Mouse (Mus musculus) lung, postnatal 36 days (tissue): ENCODE measurements around the gene Gdpd5.
A peak's percentile ranks its signal among the peaks of the same experiment; 100 is the strongest.

Experiments
- DNase-seq: peaks from one replicate; pipeline ENCODE4 v3.0.0; 2022; ENCODE audit warnings: mixed read lengths

Gdpd5 gene

DNA sequence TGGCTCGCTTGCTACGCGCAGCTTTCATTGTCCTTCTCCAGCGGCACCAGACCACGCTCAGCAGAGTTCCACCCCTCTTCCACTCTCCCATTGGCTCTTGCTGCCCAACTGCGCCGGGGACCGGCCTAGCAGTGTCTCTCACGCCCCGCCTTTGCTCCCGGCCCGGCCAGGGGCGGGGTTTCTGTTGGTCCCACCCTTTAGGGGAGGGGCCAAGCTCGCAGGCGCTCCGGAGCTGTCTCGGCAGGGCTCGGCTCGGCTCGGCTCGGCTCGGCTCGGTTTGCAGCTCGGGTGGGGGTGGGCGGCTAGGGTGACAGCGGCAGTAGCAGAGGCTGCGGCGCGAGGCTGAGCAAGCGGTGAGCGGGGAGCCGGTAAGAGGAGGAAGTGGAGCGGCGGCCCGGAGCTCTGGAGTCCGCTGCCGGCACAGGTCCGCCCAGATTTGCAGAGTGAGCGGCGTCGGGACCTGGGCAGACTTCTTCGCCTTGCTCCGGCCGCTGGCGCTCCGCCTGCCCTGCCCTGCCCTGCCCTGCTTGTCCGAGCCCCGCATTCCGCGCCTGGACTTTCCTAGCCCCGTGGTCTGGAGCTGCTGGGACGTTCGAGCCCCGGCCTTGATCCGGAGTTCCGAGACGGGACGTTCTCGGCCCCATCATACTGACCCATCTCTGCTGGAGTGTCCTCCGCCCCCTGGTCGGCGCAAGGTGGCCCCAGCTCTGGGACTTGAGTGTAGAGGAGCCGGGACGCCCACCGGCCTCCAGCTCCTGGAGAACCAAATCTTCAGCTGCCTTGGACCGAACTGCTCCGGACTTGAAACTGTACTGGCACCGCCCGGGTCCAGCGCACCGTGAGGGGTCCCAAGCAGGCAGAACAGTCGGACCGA is at the start of gene Gdpd5:
Gene Gdpd5, plus strand, starts transcription at position 201 of the 874 bp plus-strand sequence.
- peak; percentile 99 for DNase-seq

DNA sequence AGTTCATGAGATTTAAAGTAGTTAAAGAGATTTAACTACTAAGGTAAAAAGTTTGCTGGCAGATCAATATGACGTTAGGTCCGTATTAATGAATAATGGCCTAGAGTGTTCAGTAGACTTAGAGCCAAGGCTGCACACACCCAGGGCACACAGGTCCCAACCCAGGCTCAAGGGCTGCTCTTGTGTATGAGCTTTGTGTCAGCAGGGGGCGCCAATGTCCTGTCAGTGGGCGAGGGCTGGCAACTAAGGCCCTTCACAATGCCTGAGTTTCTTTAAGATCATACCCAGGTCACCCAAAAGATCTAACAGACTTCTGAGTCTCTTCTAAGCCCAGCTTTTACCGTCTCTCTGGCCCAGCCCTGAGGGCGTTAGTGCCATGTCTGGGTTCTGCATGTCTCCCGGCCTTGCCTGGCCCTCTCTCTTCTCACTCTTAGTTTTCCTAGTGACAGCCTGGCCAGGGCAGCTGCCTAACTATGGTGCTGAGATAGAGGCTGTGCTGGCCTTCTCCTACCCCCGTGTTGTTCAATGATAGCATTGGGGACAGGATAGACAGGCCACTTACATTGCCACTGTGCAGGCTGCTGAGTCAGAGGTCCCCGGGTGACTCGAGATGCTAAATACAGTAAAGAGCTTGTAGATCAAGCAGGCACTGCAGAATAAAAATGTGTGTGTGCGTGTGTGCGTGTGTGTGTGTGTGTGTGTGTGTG is 48.3 kb upstream of the Gdpd5 start:
- DNase-seq, result peak; percentile 94

GRCm38 (mm10) chr7:99340736-99341135 is 40.5 kb upstream of the Gdpd5 start:
- DNase-seq, result no peak

DNA sequence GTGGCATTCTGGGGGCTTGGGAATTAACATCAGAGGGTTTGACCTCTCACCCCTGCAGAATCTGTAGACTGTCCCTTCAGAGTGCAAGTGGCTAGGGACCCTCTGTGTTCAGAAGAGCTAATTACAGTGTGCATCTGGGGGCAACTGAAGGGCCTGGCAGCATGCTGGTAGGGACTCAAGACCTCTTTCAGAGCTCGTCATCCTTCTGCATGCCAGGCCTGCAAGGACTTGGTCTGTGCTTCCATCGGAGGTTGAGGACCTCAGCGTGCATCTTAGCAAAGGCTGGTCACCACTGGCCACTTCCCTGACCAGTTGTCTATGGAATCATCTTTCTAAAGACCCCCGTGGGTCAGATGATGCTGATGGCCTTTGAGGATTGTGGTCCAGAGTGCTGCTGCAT is 37.6 kb upstream of the Gdpd5 start:
- no peak for DNase-seq

DNA sequence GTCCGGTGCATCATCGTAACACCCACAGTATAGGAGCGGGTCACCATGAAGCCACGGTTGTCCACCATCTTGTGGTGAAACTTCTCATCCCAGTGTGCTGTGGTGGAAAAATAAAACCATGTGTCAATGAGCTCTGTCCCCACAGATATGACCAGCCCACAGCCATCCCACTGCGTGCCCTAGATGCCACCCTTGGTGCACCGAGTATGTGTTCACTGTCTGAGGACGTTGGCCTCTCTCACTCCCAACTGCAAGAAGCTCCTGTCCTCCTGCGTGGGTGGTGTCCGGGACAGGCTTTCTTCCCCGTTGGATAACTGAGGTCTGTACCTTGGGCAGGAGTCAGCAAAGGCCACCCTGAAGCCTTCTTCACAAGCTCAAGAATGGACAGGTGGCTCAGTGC is 33.9 kb upstream of the Gdpd5 start:
- DNase-seq, result no peak

- no peak for DNase-seq
These were observed 32.3 kb upstream of the Gdpd5 start for GRCm38 (mm10) chr7:99348883-99349282.

DNA sequence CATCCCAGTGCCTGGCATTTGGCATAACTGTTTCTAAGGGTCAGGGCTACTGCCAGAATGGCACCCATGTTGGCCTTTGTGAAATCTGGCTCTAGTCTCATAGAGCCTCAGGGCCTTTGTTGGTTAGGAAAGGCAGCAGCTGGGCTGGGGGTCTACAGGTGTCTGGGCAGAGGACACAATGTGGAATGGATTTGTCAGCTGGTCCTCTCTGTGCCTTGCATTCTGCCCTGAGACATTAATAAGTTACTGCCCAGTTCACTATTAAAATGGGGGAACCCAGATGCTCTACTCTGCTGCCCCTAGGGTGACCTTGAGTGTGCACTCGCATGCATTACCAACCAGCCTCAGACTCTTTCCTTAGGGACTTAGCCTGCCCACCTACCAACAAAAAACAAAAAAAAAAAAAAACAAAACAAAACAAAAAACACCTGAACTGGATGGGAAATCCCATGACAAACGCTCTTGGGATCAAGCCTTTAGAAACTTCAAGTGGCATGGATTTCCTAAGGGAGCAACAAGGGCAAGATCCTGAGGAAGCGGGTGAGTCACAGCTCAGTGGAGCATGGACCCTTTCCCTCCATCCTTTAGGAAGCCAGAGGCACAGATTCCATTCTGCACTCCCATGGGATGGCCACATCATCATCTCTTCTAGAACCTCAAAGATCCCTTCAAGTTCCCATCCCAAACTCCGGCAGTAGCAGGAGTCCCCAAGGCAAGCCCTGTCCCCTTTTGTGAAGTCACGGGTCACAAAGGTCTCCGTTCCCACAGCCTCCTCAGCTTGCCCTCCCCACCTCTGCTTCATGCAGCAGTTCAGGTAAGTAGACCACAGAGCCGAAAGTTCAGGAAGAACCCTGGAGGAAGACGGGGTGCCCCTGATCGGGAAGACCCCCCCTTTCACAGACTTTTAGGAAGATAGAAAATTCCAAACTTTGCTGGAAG is 31.2 kb upstream of the Gdpd5 start:
- DNase-seq, result no peak

DNA sequence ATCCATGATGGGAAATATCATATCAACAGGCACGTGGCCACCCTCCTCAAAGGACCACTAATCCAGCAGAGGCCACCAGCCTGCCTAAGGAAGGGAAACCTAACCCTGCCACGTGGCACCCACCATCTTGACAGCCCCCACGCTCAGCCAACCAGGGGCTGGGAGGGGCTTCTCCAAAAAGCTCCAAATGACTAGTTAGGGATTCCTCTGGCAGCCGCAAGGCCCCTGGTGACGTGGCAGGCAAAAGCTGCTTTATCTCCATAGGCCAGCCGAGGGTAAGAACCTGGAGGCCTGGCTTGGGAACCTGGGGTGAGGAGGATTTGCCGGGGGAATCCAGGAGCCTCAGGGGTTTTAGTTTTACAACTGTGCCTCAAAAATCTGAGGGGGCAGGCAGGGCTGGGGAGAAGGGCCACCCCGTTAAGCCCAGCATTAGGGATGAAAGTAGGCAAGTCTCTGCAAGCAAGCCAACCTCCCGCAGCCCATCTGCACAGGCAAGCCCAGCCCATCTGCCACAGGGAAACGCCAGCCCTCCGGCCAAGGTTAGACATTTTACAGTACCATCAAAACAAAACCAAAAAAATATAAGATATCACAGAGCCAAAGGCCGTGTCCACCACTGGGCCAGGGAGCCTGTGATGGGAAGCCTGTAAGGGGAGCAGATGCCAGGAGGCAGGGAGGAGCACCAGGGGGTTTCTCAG is 30.0 kb upstream of the Gdpd5 start:
- peak; percentile 39 for DNase-seq

- DNase-seq, result peak; percentile 59
These were observed 29.3 kb upstream of the Gdpd5 start for GRCm38 (mm10) chr7:99351802-99352517.

DNA sequence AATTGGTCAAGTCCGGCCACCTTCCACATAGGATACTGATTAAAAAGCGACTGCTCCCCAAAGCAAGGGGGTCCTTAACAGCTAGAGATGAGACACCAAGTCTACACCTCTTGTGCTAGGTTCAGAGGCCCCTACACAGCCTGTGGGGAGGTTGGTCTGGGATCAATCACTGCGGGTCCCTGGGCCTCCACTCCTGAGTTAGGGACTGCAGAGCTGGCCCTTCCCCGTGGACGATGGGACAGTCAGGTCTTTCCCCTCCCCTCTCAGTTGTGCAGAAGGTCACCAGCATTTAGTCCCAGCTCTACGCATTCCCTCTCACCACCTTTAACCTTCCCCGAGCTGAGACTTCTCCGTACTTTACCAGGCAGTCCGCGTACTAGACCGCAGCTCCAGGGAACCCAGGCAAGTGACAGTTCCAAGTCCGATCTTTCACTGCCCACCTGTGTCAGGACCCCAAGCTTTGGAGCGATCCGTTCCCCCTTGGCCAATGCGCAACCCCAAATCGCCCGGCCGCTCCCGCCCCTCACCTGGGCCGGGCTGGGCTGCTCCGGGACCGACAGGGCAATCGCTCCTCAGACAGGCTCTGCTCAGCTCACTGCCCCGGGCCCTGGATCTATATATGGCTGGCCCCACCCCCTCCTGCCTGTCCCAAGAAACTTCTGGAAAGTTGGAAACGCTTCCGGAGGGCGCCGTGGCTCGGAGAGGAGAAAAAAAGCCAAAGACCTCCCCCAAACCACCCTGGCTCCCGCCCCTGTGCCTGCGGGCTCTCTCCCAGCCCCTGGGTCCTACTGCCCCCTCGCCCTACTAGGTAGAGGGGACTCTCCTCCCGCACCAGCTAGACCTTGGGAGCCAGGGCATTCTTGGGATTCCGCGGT is 28.5 kb upstream of the Gdpd5 start, which contains the start of gene Serpinh1:
Gene Serpinh1, minus strand, starts transcription at position 714 of the 875 bp plus-strand sequence.
- DNase-seq, result peak; percentile 93

- peak; percentile 91 for DNase-seq
These were observed 25.5 kb upstream of the Gdpd5 start for GRCm38 (mm10) chr7:99355731-99356131.

GRCm38 (mm10) chr7:99356244-99356930 is 24.8 kb upstream of the Gdpd5 start:
- peak; percentile 72 for DNase-seq

- peak; percentile 52 for DNase-seq
These were observed 24.0 kb upstream of the Gdpd5 start for GRCm38 (mm10) chr7:99357201-99357600.

- DNase-seq, result no peak
These were observed 22.8 kb upstream of the Gdpd5 start for GRCm38 (mm10) chr7:99358371-99358770.

- peak; percentile 84 for DNase-seq
These were observed 21.0 kb upstream of the Gdpd5 start for GRCm38 (mm10) chr7:99360021-99360802.

- DNase-seq, result no peak
These were observed 20.3 kb upstream of the Gdpd5 start for GRCm38 (mm10) chr7:99360803-99361414.

DNA sequence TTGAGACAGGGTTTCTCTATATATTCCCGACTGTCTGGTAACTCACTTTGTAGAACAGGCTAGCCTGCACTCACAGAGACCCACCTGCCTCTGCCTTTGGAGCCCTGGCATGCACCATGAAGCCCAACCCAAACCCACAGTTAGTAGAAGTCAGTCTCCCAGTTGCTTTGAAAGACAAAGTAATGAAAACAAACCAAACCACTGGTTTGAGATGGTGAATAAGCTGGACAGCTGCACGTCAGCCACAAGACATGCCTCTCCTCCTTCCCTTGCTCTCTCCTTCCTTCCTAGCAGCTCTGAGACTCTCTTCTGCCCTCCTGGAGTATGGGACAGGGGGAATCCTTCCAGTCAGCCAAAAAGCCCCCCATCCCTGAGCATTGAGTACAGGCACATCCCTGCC is 19.1 kb upstream of the Gdpd5 start:
- no peak for DNase-seq

GRCm38 (mm10) chr7:99365069-99365468 is 16.1 kb upstream of the Gdpd5 start:
- DNase-seq, result peak; percentile 91
